Mouse (Mus musculus) ES-Bruce4 (cell line): ENCODE data around the gene Vps37d.

Source experiments
- CTCF ChIP-seq: IDR thresholded peaks from one replicate; pipeline ENCODE4 v1.8.1; 2011; ENCODE audit warnings: low read depth, low read length
- EP300 ChIP-seq: IDR thresholded peaks from 2 replicates; pipeline ENCODE4 v1.6.1; 2011; ENCODE audit warnings: low read depth, low read length; ENCODE audit not compliant: insufficient read depth
- POLR2A ChIP-seq: IDR thresholded peaks from one replicate; pipeline ENCODE4 v1.8.1; 2011; ENCODE audit warnings: low read length; ENCODE audit not compliant: insufficient read depth

DNA sequence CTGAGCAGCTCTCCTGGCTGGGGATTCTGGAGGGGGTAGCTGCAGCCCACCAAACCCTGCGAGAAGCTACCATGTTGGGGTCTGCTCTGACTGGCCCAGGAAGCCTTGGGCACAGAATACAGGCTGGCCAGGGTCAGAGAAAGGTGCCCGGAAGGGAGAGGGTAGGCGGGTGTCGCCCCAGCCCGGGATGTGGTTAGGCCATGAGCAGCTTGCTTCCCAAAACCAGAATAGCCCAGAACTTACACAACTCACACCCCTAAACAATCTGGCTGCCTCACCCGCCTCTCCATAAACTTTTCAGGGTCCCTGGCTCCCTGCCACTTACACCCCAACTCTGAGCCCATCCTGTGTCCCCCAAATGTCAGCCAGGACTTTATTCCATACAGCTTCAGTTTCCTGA, 49.6 kb upstream of the Vps37d start:
- TF ChIP-seq CTCF, result no peak
- TF ChIP-seq EP300, result no peak
- no peak for TF ChIP-seq POLR2A
